In genomic region chr10:60269141-60270064, GRCm38 (mm10) we compare ENCODE assay signal across 11 mouse cellular contexts. TPM values are rescaled to one million over a fixed set of nuclear protein-coding genes. Genes with fewer than 3 reads are reported as not detected.
DNase-seq lines count a peak whose midpoint lies in the region; ATAC-seq and TF ChIP-seq lines count a peak whose summit lies in the region.
"Had no signal": no experiment of that assay in that cellular context is flagged by ENCODE, and none has a peak within 500 bp of the region (broad histone marks: within the 10 kb centered on the region; RNA-seq: fewer than 3 reads in every experiment).

No protein-coding gene starts in this region.

- ATAC-seq in embryonic facial prominence, embryonic 13.5 days (ENCODE audit: insufficient number of reproducible peaks, insufficient read depth, low FRiP score, low TSS enrichment, low read depth): 0 out of 2 replicates have a peak, but pooled peaks have one; percentile 15
- no peak for ATAC-seq in kidney, postnatal 0 days (replicated peaks; ENCODE audit: low FRiP score, low read depth)
- ATAC-seq in embryonic facial prominence, embryonic 14.5 days (ENCODE audit: low read depth): 0 out of 2 replicates have a peak, but pooled peaks have one; percentile 47
- peak; percentile 24; the same call in 1 of the 2 replicates for ATAC-seq in monocyte, adult 5-6 weeks (replicated peaks; ENCODE audit: insufficient number of reproducible peaks, low FRiP score, low TSS enrichment, poor library complexity, severe bottlenecking)
- ATAC-seq in forebrain, embryonic 11.5 days (replicated peaks; ENCODE audit: low FRiP score): no peak
- ATAC-seq: inflammation-experienced regulatory T-cells, adult 6 months had no signal

- H3K4me1 ChIP-seq in embryonic facial prominence, embryonic 13.5 days: peaks cover 7% of the 10 kb centered on the region; the same call in 1 of the 2 replicates
- H3K4me1 ChIP-seq in embryonic facial prominence, embryonic 10.5 days: peaks cover 14% of the 10 kb centered on the region
- peaks cover 6% of the 10 kb centered on the region; the same call in 1 of the 2 replicates for H3K4me1 ChIP-seq in kidney, postnatal 0 days (replicated peaks; ENCODE audit: insufficient read depth, low read length)
- H3K4me1 ChIP-seq in embryonic facial prominence, embryonic 14.5 days (ENCODE audit: control insufficient read depth, insufficient read depth, low read length): no peaks in the 10 kb centered on the region
- no peaks in the 10 kb centered on the region for H3K4me1 ChIP-seq in forebrain, embryonic 11.5 days (replicated peaks; ENCODE audit: control insufficient read depth, insufficient read depth, low read length)

- DNase-seq in embryonic facial prominence, embryonic 10.5 days (ENCODE audit: low spot score): no peak
- no peak for DNase-seq in kidney, postnatal 0 days (ENCODE audit: low spot score)
- no peak for DNase-seq in kidney, postnatal 14 days
- no peak for DNase-seq in embryonic facial prominence, embryonic 14.5 days (ENCODE audit: low spot score)
- no peak for DNase-seq in forebrain, embryonic 11.5 days (ENCODE audit: low spot score)
- no peak for DNase-seq in cerebellum, adult 9-10 months
- DNase-seq: cerebellum, adult 2 months; left cerebral cortex, postnatal 4 days had no signal

- no peak for TF ChIP-seq CTCF in kidney, postnatal 0 days (IDR thresholded peaks at IDR 0.05; ENCODE audit: low read depth)

- no peaks in the 10 kb centered on the region for H3K36me3 ChIP-seq in embryonic facial prominence, embryonic 13.5 days
- H3K36me3 ChIP-seq in embryonic facial prominence, embryonic 10.5 days (replicated peaks): no peaks in the 10 kb centered on the region
- no peaks in the 10 kb centered on the region for H3K36me3 ChIP-seq in kidney, postnatal 0 days (ENCODE audit: insufficient read depth, low read length)
- no peaks in the 10 kb centered on the region for H3K36me3 ChIP-seq in embryonic facial prominence, embryonic 14.5 days (ENCODE audit: control insufficient read depth, insufficient read depth, low read length)
- H3K36me3 ChIP-seq in forebrain, embryonic 11.5 days (ENCODE audit: control insufficient read depth, insufficient read depth, low read length): no peaks in the 10 kb centered on the region

- H3K4me2 ChIP-seq in embryonic facial prominence, embryonic 13.5 days: no peak overlapping the region
- no peak overlapping the region for H3K4me2 ChIP-seq in kidney, postnatal 0 days (ENCODE audit: low read length)
- no peak overlapping the region for H3K4me2 ChIP-seq in embryonic facial prominence, embryonic 14.5 days (ENCODE audit: low read depth, low read length)
- no peak overlapping the region for H3K4me2 ChIP-seq in forebrain, embryonic 11.5 days (ENCODE audit: low read depth, low read length, severe bottlenecking)

- no peaks in the 10 kb centered on the region for H3K27me3 ChIP-seq in embryonic facial prominence, embryonic 13.5 days
- no peaks in the 10 kb centered on the region for H3K27me3 ChIP-seq in embryonic facial prominence, embryonic 10.5 days (replicated peaks; ENCODE audit: low read depth, poor library complexity, severe bottlenecking)
- no peaks in the 10 kb centered on the region for H3K27me3 ChIP-seq in kidney, postnatal 0 days (ENCODE audit: insufficient read depth, low read length)
- H3K27me3 ChIP-seq in embryonic facial prominence, embryonic 14.5 days (replicated peaks; ENCODE audit: control insufficient read depth, insufficient read depth, low read length): no peaks in the 10 kb centered on the region
- no peaks in the 10 kb centered on the region for H3K27me3 ChIP-seq in forebrain, embryonic 11.5 days (ENCODE audit: control insufficient read depth, insufficient read depth, low read length)

- no peak overlapping the region for H3K9ac ChIP-seq in embryonic facial prominence, embryonic 13.5 days
- no peak overlapping the region for H3K9ac ChIP-seq in kidney, postnatal 0 days (ENCODE audit: low read depth, low read length)
- no peak overlapping the region for H3K9ac ChIP-seq in embryonic facial prominence, embryonic 14.5 days (ENCODE audit: low read depth, low read length)
- H3K9ac ChIP-seq in forebrain, embryonic 11.5 days (ENCODE audit: low read length): no peak overlapping the region

- H3K9me3 ChIP-seq in embryonic facial prominence, embryonic 13.5 days: no peaks in the 10 kb centered on the region
- H3K9me3 ChIP-seq in embryonic facial prominence, embryonic 10.5 days: no peaks in the 10 kb centered on the region
- H3K9me3 ChIP-seq in kidney, postnatal 0 days (replicated peaks; ENCODE audit: low read length): no peaks in the 10 kb centered on the region
- no peaks in the 10 kb centered on the region for H3K9me3 ChIP-seq in embryonic facial prominence, embryonic 14.5 days (ENCODE audit: control insufficient read depth, low read length)
- no peaks in the 10 kb centered on the region for H3K9me3 ChIP-seq in forebrain, embryonic 11.5 days (ENCODE audit: control insufficient read depth, low read length)

- no peak overlapping the region for H3K27ac ChIP-seq in embryonic facial prominence, embryonic 13.5 days
- H3K27ac ChIP-seq in embryonic facial prominence, embryonic 10.5 days (replicated peaks): no peak overlapping the region
- H3K27ac ChIP-seq in kidney, postnatal 0 days: 0 out of 2 replicates have a peak overlapping the region, but pooled peaks have one; percentile 31
- H3K27ac ChIP-seq in embryonic facial prominence, embryonic 14.5 days (replicated peaks; ENCODE audit: low read depth, low read length): no peak overlapping the region
- no peak overlapping the region for H3K27ac ChIP-seq in forebrain, embryonic 11.5 days (ENCODE audit: low read depth, low read length)

- H3K4me3 ChIP-seq in embryonic facial prominence, embryonic 13.5 days: no peak overlapping the region
- H3K4me3 ChIP-seq in embryonic facial prominence, embryonic 10.5 days: no peak overlapping the region
- H3K4me3 ChIP-seq in kidney, postnatal 0 days (replicated peaks; ENCODE audit: low read depth, low read length): no peak overlapping the region
- H3K4me3 ChIP-seq in embryonic facial prominence, embryonic 14.5 days (ENCODE audit: low read depth, low read length): no peak overlapping the region
- no peak overlapping the region for H3K4me3 ChIP-seq in forebrain, embryonic 11.5 days (ENCODE audit: low read depth, low read length)

- 75% methylated on average over 13 of the region's 13 CpGs for WGBS in embryonic facial prominence, embryonic 13.5 days
- WGBS in embryonic facial prominence, embryonic 10.5 days: 82% methylated on average over 13 of the region's 13 CpGs
- WGBS in kidney, postnatal 0 days: 35% methylated on average over 13 of the region's 13 CpGs
- 74% methylated on average over 13 of the region's 13 CpGs for WGBS in embryonic facial prominence, embryonic 14.5 days
- 86% methylated on average over 13 of the region's 13 CpGs for WGBS in forebrain, embryonic 11.5 days

RNA-seq across cellular contexts. Expression of gene Psap, which starts 8.0 kb away (rescaled TPM):
- polyA plus RNA-seq in embryonic facial prominence, embryonic 13.5 days (2015; fragmentation: Nextera tagmentation; extraction: Ambion mirVana): 114 TPM in 2 replicates
- polyA plus RNA-seq in embryonic facial prominence, embryonic 10.5 days (2016; fragmentation: Nextera tagmentation; extraction: Ambion mirVana): 47.1 and 49.0 TPM in 2 replicates
- 142 and 160 TPM in 2 replicates for polyA plus RNA-seq in kidney, postnatal 0 days (2015; fragmentation: Nextera tagmentation; extraction: Ambion mirVana)
- 124 and 134 TPM in 2 replicates for polyA plus RNA-seq in embryonic facial prominence, embryonic 14.5 days (2014; fragmentation: Nextera tagmentation; extraction: Ambion mirVana)
- total RNA-seq in monocyte, adult 5-6 weeks (2017): 1,204 to 1,488 TPM (median 1,482 TPM) in 3 replicates
- 63.6 and 74.2 TPM in 2 replicates for polyA plus RNA-seq in forebrain, embryonic 11.5 days (2014; fragmentation: Nextera tagmentation; extraction: Ambion mirVana)

RNA-seq across cellular contexts. Expression of gene Chst3, which starts 50.3 kb away (rescaled TPM):
- polyA plus RNA-seq in embryonic facial prominence, embryonic 13.5 days (2015; fragmentation: Nextera tagmentation; extraction: Ambion mirVana): 2.3 and 2.7 TPM in 2 replicates
- polyA plus RNA-seq in embryonic facial prominence, embryonic 10.5 days (2016; fragmentation: Nextera tagmentation; extraction: Ambion mirVana): 1.8 and 1.9 TPM in 2 replicates
- 0.87 and 0.96 TPM in 2 replicates for polyA plus RNA-seq in kidney, postnatal 0 days (2015; fragmentation: Nextera tagmentation; extraction: Ambion mirVana)
- 1.3 TPM in 2 replicates for polyA plus RNA-seq in embryonic facial prominence, embryonic 14.5 days (2014; fragmentation: Nextera tagmentation; extraction: Ambion mirVana)
- 6.9 to 10.5 TPM (median 8.1 TPM) in 3 replicates for total RNA-seq in monocyte, adult 5-6 weeks (2017)
- 2.8 and 3.2 TPM in 2 replicates for polyA plus RNA-seq in forebrain, embryonic 11.5 days (2014; fragmentation: Nextera tagmentation; extraction: Ambion mirVana)

Comparison
In these comparisons a context has a peak if more than half of its experiments do, and no peak if none do; other contexts are left out.
1. ATAC-seq: peak in embryonic facial prominence, embryonic 13.5 days (single experiment), embryonic facial prominence, embryonic 14.5 days (single experiment) and monocyte, adult 5-6 weeks (single experiment); none in kidney, postnatal 0 days (single experiment) and forebrain, embryonic 11.5 days (single experiment).